Mouse (Mus musculus): ENCODE measurements around the gene Grm4.

The Grm4 gene

GRCm38 (mm10) chr17:27521303-27521702 lies at the start of gene Grm4:
Grm4 (minus strand) TSS chr17:27521403.
- no peak for DNase-seq (ENCODE audit: low spot score)

- no peak for DNase-seq (ENCODE audit: low spot score)
These were observed 47.0 kb upstream of the Grm4 start for GRCm38 (mm10) chr17:27568228-27568627.

- no peak for DNase-seq (ENCODE audit: low spot score)
These were observed 44.7 kb upstream of the Grm4 start for GRCm38 (mm10) chr17:27565942-27566267.

GRCm38 (mm10) chr17:27565163-27565941 lies 44.1 kb upstream of the Grm4 start, which contains the start of gene AI413582:
AI413582 (minus strand) TSS chr17:27565756.
- DNase-seq (ENCODE audit: low spot score), result peak; percentile 97

- DNase-seq (ENCODE audit: low spot score), result no peak
These were observed 43.4 kb upstream of the Grm4 start for GRCm38 (mm10) chr17:27564391-27565162.

GRCm38 (mm10) chr17:27563771-27564244 lies 42.6 kb upstream of the Grm4 start:
- DNase-seq (ENCODE audit: low spot score), result no peak

- peak; percentile 46 for DNase-seq (ENCODE audit: low spot score)
These were observed 40.8 kb upstream of the Grm4 start for GRCm38 (mm10) chr17:27561809-27562526.

- no peak for DNase-seq (ENCODE audit: low spot score)
These were observed 39.8 kb upstream of the Grm4 start for GRCm38 (mm10) chr17:27560926-27561480.

- no peak for DNase-seq (ENCODE audit: low spot score)
These were observed 38.4 kb upstream of the Grm4 start for GRCm38 (mm10) chr17:27559596-27559995.

- DNase-seq (ENCODE audit: low spot score), result no peak
These were observed 37.6 kb upstream of the Grm4 start for GRCm38 (mm10) chr17:27558845-27559244.

GRCm38 (mm10) chr17:27557927-27558661 lies 36.9 kb upstream of the Grm4 start:
- DNase-seq (ENCODE audit: low spot score), result no peak

- peak; percentile 62 for DNase-seq (ENCODE audit: low spot score)
These were observed 36.2 kb upstream of the Grm4 start for GRCm38 (mm10) chr17:27557181-27557926.

- peak; percentile 85 for DNase-seq (ENCODE audit: low spot score)
These were observed 35.3 kb upstream of the Grm4 start, which contains the start of gene Hmga1 for GRCm38 (mm10) chr17:27556315-27557011. Hmga1 (plus strand) TSS chr17:27556497.

GRCm38 (mm10) chr17:27555512-27556172 lies 34.4 kb upstream of the Grm4 start:
- peak; percentile 55 for DNase-seq (ENCODE audit: low spot score)

- DNase-seq (ENCODE audit: low spot score), result peak; percentile 37
These were observed 33.9 kb upstream of the Grm4 start for GRCm38 (mm10) chr17:27555075-27555511.

- DNase-seq (ENCODE audit: low spot score), result no peak
These were observed 33.1 kb upstream of the Grm4 start for GRCm38 (mm10) chr17:27554062-27554960.

GRCm38 (mm10) chr17:27552215-27553201 lies 31.3 kb upstream of the Grm4 start:
- DNase-seq (ENCODE audit: low spot score), result no peak
